Mouse (Mus musculus): ENCODE results near the gene Rtp3.

Rtp3 gene

DNA sequence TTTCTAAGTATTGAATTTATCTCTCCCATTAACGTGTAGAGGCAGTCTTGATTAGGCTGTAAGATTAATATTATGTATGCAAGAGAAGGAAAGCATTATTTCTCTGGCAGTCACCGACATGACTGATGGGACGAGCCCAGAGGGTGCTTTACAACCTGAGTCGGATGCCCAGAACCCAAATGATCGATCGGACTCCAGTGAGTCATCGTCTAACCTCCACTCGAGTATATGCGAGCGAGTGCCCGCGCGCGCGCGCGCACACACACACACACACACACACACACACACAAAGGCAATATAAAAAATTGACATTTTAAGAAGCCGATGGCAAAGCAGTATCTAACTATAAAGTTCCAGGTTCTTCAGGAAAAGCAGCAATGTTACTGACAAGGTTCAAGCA is 45.0 kb downstream of the Rtp3 start:
- DNase-seq (ENCODE audit: low spot score), result no peak

DNA sequence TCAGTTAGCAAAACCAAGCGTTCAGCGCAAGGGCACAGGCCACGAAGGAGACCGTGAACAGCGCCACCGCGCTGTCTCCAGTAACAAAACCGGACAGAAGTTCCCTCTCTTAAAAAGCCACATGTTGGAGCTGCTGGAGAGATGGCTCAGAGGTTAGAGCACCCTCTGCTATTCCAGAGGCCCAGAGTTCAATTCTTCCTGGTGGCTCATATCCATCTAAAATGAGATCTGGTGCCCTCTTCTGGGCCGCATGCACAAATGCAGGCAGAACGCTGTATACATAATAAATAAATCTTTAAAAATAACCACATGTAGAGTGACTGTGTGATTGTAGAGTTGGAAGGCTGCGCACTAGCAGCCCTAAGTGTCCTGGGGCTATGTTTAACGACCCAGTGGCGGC is 46.1 kb downstream of the Rtp3 start:
- DNase-seq (ENCODE audit: low spot score), result peak; percentile 25

DNA sequence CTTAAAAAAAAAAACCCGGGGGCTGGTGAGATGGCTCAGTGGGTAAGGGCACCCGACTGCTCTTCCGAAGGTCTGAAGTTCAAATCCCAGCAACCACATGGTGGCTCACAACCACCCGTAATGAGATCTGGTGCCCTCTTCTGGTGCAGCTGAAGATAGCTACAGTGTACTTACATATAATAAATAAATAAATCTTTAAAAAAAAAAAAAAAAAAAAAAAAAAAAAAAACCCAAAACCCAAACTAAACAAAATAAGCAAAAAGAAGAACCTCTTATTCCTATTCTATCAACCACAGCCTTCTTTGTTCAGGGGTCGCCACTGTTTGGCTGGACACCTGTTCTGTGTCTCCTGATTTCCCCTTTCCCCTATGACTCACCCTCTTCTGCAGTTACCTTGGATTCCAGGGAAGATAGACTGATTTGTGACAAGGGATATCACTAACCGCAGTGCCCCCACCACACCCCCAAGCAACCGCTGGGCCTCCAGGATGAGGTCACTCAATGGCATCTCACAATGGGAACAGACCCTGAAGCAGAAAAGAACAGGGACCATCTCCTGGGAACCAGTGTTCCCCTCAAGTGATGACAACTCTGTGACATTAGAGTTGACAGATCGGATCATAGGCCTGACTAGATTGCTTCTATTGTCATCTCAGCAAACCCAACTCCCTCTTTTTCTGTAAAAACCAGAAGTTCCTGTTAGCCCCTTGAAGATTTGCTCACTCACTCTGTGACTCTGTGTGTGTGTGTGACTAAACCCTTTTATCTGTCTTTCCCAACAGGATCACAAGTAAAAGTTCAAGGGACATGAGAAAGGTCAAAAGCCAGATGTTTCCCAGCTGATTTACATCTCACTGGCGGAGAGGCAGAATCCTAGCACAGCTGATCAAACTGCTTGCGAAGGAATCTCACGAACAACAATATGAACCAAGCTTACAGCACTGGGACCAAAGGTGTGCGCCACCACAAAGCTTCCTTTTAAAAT is 52.6 kb downstream of the Rtp3 start:
- DNase-seq (ENCODE audit: low spot score), result peak; percentile 56

DNA sequence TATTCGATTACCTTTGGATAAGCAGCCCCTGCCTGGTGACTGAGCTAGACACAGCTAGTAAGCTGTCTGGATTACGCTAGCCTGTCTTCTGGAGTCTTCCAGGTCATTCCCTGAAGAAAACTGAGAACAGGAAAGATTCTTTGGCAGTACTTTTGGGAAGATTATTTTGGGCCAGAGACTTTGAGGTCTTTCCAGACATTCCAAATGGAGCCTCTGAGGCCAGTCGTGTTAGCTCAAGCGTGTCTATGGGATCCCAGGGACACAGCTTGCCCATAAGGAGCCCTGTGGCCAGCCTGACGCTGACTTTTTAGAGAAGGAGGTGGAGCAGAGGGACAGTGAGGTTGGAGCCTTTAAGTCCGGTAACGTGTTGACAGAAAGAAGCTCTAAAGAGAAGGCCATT is 54.4 kb downstream of the Rtp3 start:
- DNase-seq (ENCODE audit: low spot score), result peak; percentile 45

Data from lung, postnatal 25 days (tissue).